Mouse (Mus musculus) intestine, embryonic 16.5 days (tissue): ENCODE results near the gene Iqcd. TPM values are rescaled to one million over a fixed set of nuclear protein-coding genes. Genes with fewer than 3 reads are reported as not detected.

ENCODE experiments used
- ATAC-seq: fragments of 200-750 bp; cut with Nextera tagmentation; 2 replicates; pipeline ENCODE4 v1.8.0; 2017; ENCODE audit warnings: moderate TSS enrichment, moderate library complexity
- H3K27ac ChIP-seq: fragments of 300-500 bp; sonication (generic); 2 replicates; pipeline ENCODE4 v1.5.1; 2014; ENCODE audit warnings: mild to moderate bottlenecking, low read length
- H3K27me3 ChIP-seq: fragments of 300-500 bp; sonication (generic); replicated peaks from 2 replicates; pipeline ENCODE4 v1.6.1; 2014; ENCODE audit warnings: low read length, control low read depth, mixed read lengths; ENCODE audit not compliant: control insufficient read depth, insufficient read depth
- H3K36me3 ChIP-seq: fragments of 300-500 bp; sonication (generic); 2 replicates; pipeline ENCODE4 v1.6.1; 2014; ENCODE audit warnings: low read length, control low read depth; ENCODE audit not compliant: control insufficient read depth, insufficient read depth
- H3K4me1 ChIP-seq: fragments of 300-500 bp; sonication (generic); 2 replicates; pipeline ENCODE4 v1.6.1; 2014; ENCODE audit warnings: low read length, control low read depth, mixed read lengths; ENCODE audit not compliant: control insufficient read depth, insufficient read depth
- H3K4me2 ChIP-seq: fragments of 300-500 bp; sonication (generic); 2 replicates; pipeline ENCODE4 v1.6.1; 2014; ENCODE audit warnings: low read depth, low read length, control low read depth
- H3K4me3 ChIP-seq: fragments of 300-500 bp; sonication (generic); 2 replicates; pipeline ENCODE4 v1.5.1; 2014; ENCODE audit warnings: mild to moderate bottlenecking, low read length
- H3K9ac ChIP-seq: fragments of 300-500 bp; sonication (generic); 2 replicates; pipeline ENCODE4 v1.6.1; 2014; ENCODE audit warnings: low read depth, low read length
- H3K9me3 ChIP-seq: fragments of 300-500 bp; sonication (generic); 2 replicates; pipeline ENCODE4 v1.6.1; 2016; ENCODE audit warnings: low read length, control low read depth; ENCODE audit not compliant: control insufficient read depth
- WGBS: fragments of 180-500 bp; shearing (Covaris S2); extraction: QIAGEN DNeasy Blood & Tissue Kit; methylation state at CpG from one replicate; pipeline ENCODE4 v1.1.7; 2014; 5-methylcytosine and 5-hydroxymethylcytosine counted together
- polyA plus RNA-seq: library from polyadenylated mRNA; unstranded; fragments of >200 nt; fragmentation: Nextera tagmentation; extraction: Ambion mirVana; gene quantifications from 2 replicates; pipeline ENCODE4 v1.2.1, GENCODE M21; 2015

Gene Iqcd
- polyA plus RNA-seq, 1 experiment from 2014 or later: 0.27 TPM

- WGBS: 70% methylated on average over 18 of the region's 18 CpGs
- Histone ChIP-seq H3K9ac (no peak overlapping the region), H3K27ac (no peak overlapping the region), H3K4me2 (no peak overlapping the region), H3K9me3 (peaks cover 5% of the 10 kb centered on the region; the same call in 1 of the 2 replicates), H3K4me3 (no peak overlapping the region), H3K36me3 (peaks cover 53% of the 10 kb centered on the region), H3K4me1 (no peaks in the 10 kb centered on the region), H3K27me3 (no peaks in the 10 kb centered on the region)
- peak; percentile 49; the same call in 1 of the 2 replicates for ATAC-seq
Measured at GRCm38 (mm10) chr5:120620375-120621077, 31.7 kb downstream of the Iqcd start.

GRCm38 (mm10) chr5:120621078-120621765 lies 32.4 kb downstream of the Iqcd start:
- ATAC-seq: no peak

GRCm38 (mm10) chr5:120621846-120622197 lies 33.0 kb downstream of the Iqcd start:
- WGBS: 90% methylated on average over 10 of the region's 10 CpGs
- H3K9me3 ChIP-seq: no peaks in the 10 kb centered on the region
- H3K4me1 ChIP-seq: no peaks in the 10 kb centered on the region

More at GRCm38 (mm10) chr5:120621078-120621765, 32.4 kb downstream of the Iqcd start:
- 91% methylated on average over 23 of the region's 23 CpGs for WGBS
- no peak overlapping the region for H3K4me2 ChIP-seq
- H3K4me1 ChIP-seq: no peaks in the 10 kb centered on the region
- H3K4me3 ChIP-seq: no peak overlapping the region
- no peaks in the 10 kb centered on the region for H3K27me3 ChIP-seq
- H3K36me3 ChIP-seq: peaks cover 53% of the 10 kb centered on the region
- no peaks in the 10 kb centered on the region; the same call in 1 of the 2 replicates for H3K9me3 ChIP-seq
- H3K27ac ChIP-seq: no peak overlapping the region
- no peak overlapping the region for H3K9ac ChIP-seq

GRCm38 (mm10) chr5:120622198-120622851 lies 33.5 kb downstream of the Iqcd start:
- no peak overlapping the region for H3K27ac ChIP-seq
- no peak overlapping the region for H3K9ac ChIP-seq
- no peaks in the 10 kb centered on the region for H3K4me1 ChIP-seq
- no peak overlapping the region for H3K4me3 ChIP-seq
- no peaks in the 10 kb centered on the region for H3K27me3 ChIP-seq
- no peak for ATAC-seq
- 64% methylated on average over 5 of the region's 5 CpGs for WGBS
- H3K36me3 ChIP-seq: peaks cover 58% of the 10 kb centered on the region
- H3K9me3 ChIP-seq: no peaks in the 10 kb centered on the region
- H3K4me2 ChIP-seq: no peak overlapping the region

More at GRCm38 (mm10) chr5:120621846-120622197, 33.0 kb downstream of the Iqcd start:
- H3K9ac ChIP-seq: no peak overlapping the region
- H3K4me3 ChIP-seq: no peak overlapping the region
- ATAC-seq: no peak
- peaks cover 58% of the 10 kb centered on the region for H3K36me3 ChIP-seq
- no peaks in the 10 kb centered on the region for H3K27me3 ChIP-seq
- H3K27ac ChIP-seq: no peak overlapping the region
- no peak overlapping the region for H3K4me2 ChIP-seq

GRCm38 (mm10) chr5:120624427-120624826 lies 35.6 kb downstream of the Iqcd start:
- Histone ChIP-seq H3K4me3 (no peak overlapping the region), H3K4me1 (peaks cover 7% of the 10 kb centered on the region; the same call in 1 of the 2 replicates), H3K36me3 (peaks cover 49% of the 10 kb centered on the region), H3K9ac (no peak overlapping the region), H3K27ac (no peak overlapping the region), H3K9me3 (no peaks in the 10 kb centered on the region), H3K4me2 (no peak overlapping the region), H3K27me3 (no peaks in the 10 kb centered on the region)
- WGBS: 93% methylated on average over 10 of the region's 10 CpGs
- no peak for ATAC-seq

GRCm38 (mm10) chr5:120626399-120626798 lies 37.6 kb downstream of the Iqcd start:
- no peak overlapping the region for H3K27ac ChIP-seq
- no peak overlapping the region for H3K4me2 ChIP-seq
- no peak overlapping the region for H3K4me3 ChIP-seq
- ATAC-seq: peak; percentile 58
- H3K36me3 ChIP-seq: peaks cover 45% of the 10 kb centered on the region
- peaks cover 7% of the 10 kb centered on the region; the same call in 1 of the 2 replicates for H3K4me1 ChIP-seq
- H3K27me3 ChIP-seq: 0 out of 2 replicates have a peak, but pooled peaks cover 7% of the 10 kb centered on the region
- 39% methylated on average over 19 of the region's 19 CpGs for WGBS
- no peak overlapping the region for H3K9ac ChIP-seq
- no peaks in the 10 kb centered on the region for H3K9me3 ChIP-seq

- Histone ChIP-seq H3K9ac (no peak overlapping the region), H3K27me3 (0 out of 2 replicates have a peak, but pooled peaks cover 7% of the 10 kb centered on the region), H3K4me1 (peaks cover 7% of the 10 kb centered on the region; the same call in 1 of the 2 replicates), H3K4me3 (no peak overlapping the region), H3K27ac (no peak overlapping the region), H3K9me3 (no peaks in the 10 kb centered on the region), H3K36me3 (peaks cover 34% of the 10 kb centered on the region), H3K4me2 (no peak overlapping the region)
- WGBS: 90% methylated on average over 15 of the region's 15 CpGs
- ATAC-seq: no peak
Measured at GRCm38 (mm10) chr5:120627515-120628300, 38.9 kb downstream of the Iqcd start.

GRCm38 (mm10) chr5:120628624-120629023 lies 39.8 kb downstream of the Iqcd start:
- no peak overlapping the region for H3K4me3 ChIP-seq
- H3K27ac ChIP-seq: no peak overlapping the region
- H3K4me1 ChIP-seq: peaks cover 7% of the 10 kb centered on the region; the same call in 1 of the 2 replicates
- peak; percentile 32 for ATAC-seq
- no peak overlapping the region for H3K9ac ChIP-seq
- H3K27me3 ChIP-seq: 0 out of 2 replicates have a peak, but pooled peaks cover 7% of the 10 kb centered on the region
- no peaks in the 10 kb centered on the region for H3K9me3 ChIP-seq
- H3K4me2 ChIP-seq: no peak overlapping the region
- H3K36me3 ChIP-seq: peaks cover 31% of the 10 kb centered on the region
- WGBS: 52% methylated on average over 7 of the region's 7 CpGs
